In genomic region chrX:71365510-71365909, GRCm38 (mm10) we compare ENCODE assay signal across 8 mouse cellular contexts. TPM values are rescaled to one million over a fixed set of nuclear protein-coding genes. Genes with fewer than 3 reads are reported as not detected.
DNase-seq lines count a peak whose midpoint lies in the region; ATAC-seq and TF ChIP-seq lines count a peak whose summit lies in the region.

No protein-coding gene starts in this region.

- no peaks in the 10 kb centered on the region for H3K4me1 ChIP-seq in forebrain, embryonic 14.5 days (ENCODE audit: control insufficient read depth, insufficient read depth, low read length)
- no peaks in the 10 kb centered on the region for H3K4me1 ChIP-seq in liver, embryonic 11.5 days (replicated peaks; ENCODE audit: control insufficient read depth, insufficient read depth, low read length)
- no peaks in the 10 kb centered on the region for H3K4me1 ChIP-seq in stomach, embryonic 16.5 days (ENCODE audit: control insufficient read depth, insufficient read depth, low read length)

- H3K27ac ChIP-seq in gastrocnemius, adult 2 months, result peak overlapping the region; percentile 92
- no peak overlapping the region for H3K27ac ChIP-seq in forebrain, embryonic 14.5 days (ENCODE audit: low read depth, low read length)
- no peak overlapping the region for H3K27ac ChIP-seq in liver, embryonic 11.5 days (ENCODE audit: low read depth, low read length)
- H3K27ac ChIP-seq in stomach, embryonic 16.5 days (ENCODE audit: low read length), result no peak overlapping the region

- peak; percentile 19; the same call in 1 of the 2 replicates for ATAC-seq in forebrain, embryonic 14.5 days
- ATAC-seq in liver, embryonic 11.5 days (replicated peaks; ENCODE audit: low FRiP score), result no peak
- ATAC-seq in stomach, embryonic 16.5 days (ENCODE audit: insufficient read depth, low FRiP score), result no peak

- no peaks in the 10 kb centered on the region for H3K9me3 ChIP-seq in forebrain, embryonic 14.5 days (replicated peaks; ENCODE audit: control insufficient read depth, low read length)
- H3K9me3 ChIP-seq in liver, embryonic 11.5 days (ENCODE audit: control insufficient read depth, low read length), result no peaks in the 10 kb centered on the region
- H3K9me3 ChIP-seq in stomach, embryonic 16.5 days (replicated peaks; ENCODE audit: control insufficient read depth, low read length), result no peaks in the 10 kb centered on the region

- H3K9ac ChIP-seq in forebrain, embryonic 14.5 days (ENCODE audit: low read length), result peak overlapping the region; percentile 73
- H3K9ac ChIP-seq in liver, embryonic 11.5 days (ENCODE audit: low read depth, low read length), result no peak overlapping the region; the same call in 1 of the 2 replicates
- peak overlapping the region; percentile 76 for H3K9ac ChIP-seq in stomach, embryonic 16.5 days (ENCODE audit: low read length)

- 59% methylated on average over 3 of the region's 3 CpGs for WGBS in forebrain, embryonic 14.5 days
- 63% methylated on average over 3 of the region's 3 CpGs for WGBS in liver, embryonic 11.5 days
- 36% methylated on average over 3 of the region's 3 CpGs for WGBS in stomach, embryonic 16.5 days

- H3K4me2 ChIP-seq in forebrain, embryonic 14.5 days (ENCODE audit: low read length), result peak overlapping the region; percentile 52
- peak overlapping the region; percentile 69 for H3K4me2 ChIP-seq in liver, embryonic 11.5 days
- H3K4me2 ChIP-seq in stomach, embryonic 16.5 days (ENCODE audit: low read depth, low read length), result peak overlapping the region; percentile 52

- no peaks in the 10 kb centered on the region for H3K27me3 ChIP-seq in forebrain, embryonic 14.5 days (replicated peaks; ENCODE audit: control insufficient read depth, insufficient read depth, low read length)
- no peaks in the 10 kb centered on the region for H3K27me3 ChIP-seq in liver, embryonic 11.5 days (replicated peaks; ENCODE audit: control insufficient read depth, insufficient read depth, low read length)
- no peaks in the 10 kb centered on the region for H3K27me3 ChIP-seq in stomach, embryonic 16.5 days (ENCODE audit: control insufficient read depth, insufficient read depth, low read length)

- intact Hi-C loops in gastrocnemius, adult 2 months (cut with DNase I), result no loop called here

- no peak for TF ChIP-seq CTCF in gastrocnemius, adult 2 months (IDR thresholded peaks at IDR 0.05)

- H3K4me3 ChIP-seq in gastrocnemius, adult 2 months, result peak overlapping the region; percentile 87
- H3K4me3 ChIP-seq in forebrain, embryonic 14.5 days (ENCODE audit: low read depth, low read length), result peak overlapping the region; percentile 51
- H3K4me3 ChIP-seq in liver, embryonic 11.5 days (ENCODE audit: low read depth, low read length), result peak overlapping the region; percentile 71
- peak overlapping the region; percentile 67 for H3K4me3 ChIP-seq in stomach, embryonic 16.5 days (replicated peaks; ENCODE audit: low read length)

- no peaks in the 10 kb centered on the region for H3K36me3 ChIP-seq in forebrain, embryonic 14.5 days (ENCODE audit: control insufficient read depth, insufficient read depth, low read length)
- no peaks in the 10 kb centered on the region for H3K36me3 ChIP-seq in liver, embryonic 11.5 days (ENCODE audit: control insufficient read depth, insufficient read depth, low read length)
- H3K36me3 ChIP-seq in stomach, embryonic 16.5 days (ENCODE audit: control insufficient read depth, insufficient read depth, low read length), result no peaks in the 10 kb centered on the region

- no peak for DNase-seq in gastrocnemius, adult 2 months
- no peak for DNase-seq in gastrocnemius, postnatal 10 days
- peak; percentile 23 for DNase-seq in CD4-positive helper T cell, adult 2 months (ENCODE audit: low read depth, low spot score)
- DNase-seq in forebrain, embryonic 14.5 days (ENCODE audit: low spot score), result peak; percentile 19
- no peak for DNase-seq in liver, embryonic 11.5 days (ENCODE audit: low spot score)
- no peak for DNase-seq in right cerebral cortex, postnatal 4 days
- DNase-seq in cerebellum, postnatal 4 days (ENCODE audit: low spot score in 2 of 2), result no peak

RNA-seq across cellular contexts. Expression of gene Mtmr1, which starts 0.9 kb away (rescaled TPM):
- 10 to 100 TPM; 36.6 to 42.0 TPM for total RNA-seq in gastrocnemius, adult 2 months (2021)
- 10 to 100 TPM; 24.7 to 26.2 TPM for total RNA-seq in gastrocnemius, postnatal 10 days (2021)
- 19.7 and 20.2 TPM in 2 replicates for polyA plus RNA-seq in forebrain, embryonic 14.5 days (2014; fragmentation: Nextera tagmentation; extraction: Ambion mirVana)
- 10.4 and 14.5 TPM in 2 replicates for polyA plus RNA-seq in liver, embryonic 11.5 days (2014; fragmentation: Nextera tagmentation; extraction: Ambion mirVana)
- polyA plus RNA-seq in stomach, embryonic 16.5 days (2015; fragmentation: Nextera tagmentation; extraction: Ambion mirVana), result 11.7 and 12.2 TPM in 2 replicates

Comparison
In these comparisons a context has a peak if more than half of its experiments do, and no peak if none do; other contexts are left out.
1. DNase-seq: peak in CD4-positive helper T cell, adult 2 months (single experiment) and forebrain, embryonic 14.5 days (single experiment); none in gastrocnemius, adult 2 months (single experiment), gastrocnemius, postnatal 10 days (single experiment), liver, embryonic 11.5 days (single experiment), right cerebral cortex, postnatal 4 days (single experiment) and cerebellum, postnatal 4 days (0 of 2).
2. Peak in every context shown above with its lines, with median percentiles within 50 percentile points of each other: H3K4me3 ChIP-seq and H3K4me2 ChIP-seq.